Mouse (Mus musculus) T-helper 2 cell (primary cell): ENCODE data around the gene Gcc1.

Source experiments
- in situ Hi-C: fragments of 300-600 bp; cut with MboI, MseI; formaldehyde crosslinking; loops from one replicate; pipeline ENCODE4 v1.15.1; 2025; ENCODE audit warnings: high pct_unique_total_duplicates

Gcc1 gene

GRCm38 (mm10) chr6:28428290-28428689, at the start of gene Gcc1:
TSS of gene Gcc1 (minus strand) at chr6:28428390.
- in situ Hi-C loops = loop anchor here (5.0 kb wide), 1 partner anchor 49 kb away; the partner anchor contains the start of gene Snd1

- in situ Hi-C loops = loop anchor here (5.0 kb wide), 2 partner anchors 48 to 213 kb away; partner anchors contain the start of genes Fscn3 and Gcc1
Observed at GRCm38 (mm10) chr6:28474839-28475238, 46.6 kb upstream of the Gcc1 start, which contains the start of gene Snd1. TSS of gene Snd1 (plus strand) at chr6:28475139.

GRCm38 (mm10) chr6:28474211-28474610, 46.0 kb upstream of the Gcc1 start:
- in situ Hi-C loops = no loop called here

- in situ Hi-C loops = no loop called here
Observed at GRCm38 (mm10) chr6:28471284-28472035, 43.3 kb upstream of the Gcc1 start.

GRCm38 (mm10) chr6:28470621-28471020, 42.4 kb upstream of the Gcc1 start:
- in situ Hi-C loops = no loop called here

- in situ Hi-C loops = no loop called here
Observed at GRCm38 (mm10) chr6:28470017-28470602, 41.9 kb upstream of the Gcc1 start.

GRCm38 (mm10) chr6:28464630-28465029, 36.4 kb upstream of the Gcc1 start:
- in situ Hi-C loops = no loop called here

- in situ Hi-C loops = no loop called here
Observed at GRCm38 (mm10) chr6:28460534-28460933, 32.3 kb upstream of the Gcc1 start.

GRCm38 (mm10) chr6:28459221-28459668, 31.1 kb upstream of the Gcc1 start:
- in situ Hi-C loops = loop anchor here (10.0 kb wide), 1 partner anchor 646 kb away; no protein-coding TSS in a partner anchor

GRCm38 (mm10) chr6:28450977-28451376, 22.8 kb upstream of the Gcc1 start:
- in situ Hi-C loops = loop anchor here (10.0 kb wide), 1 partner anchor 654 kb away; no protein-coding TSS in a partner anchor

- in situ Hi-C loops = loop anchor here (10.0 kb wide), 1 partner anchor 654 kb away; no protein-coding TSS in a partner anchor
Observed at GRCm38 (mm10) chr6:28450481-28450880, 22.3 kb upstream of the Gcc1 start.

GRCm38 (mm10) chr6:28449253-28449652, 21.1 kb upstream of the Gcc1 start, which contains the start of gene Pax4:
TSS of gene Pax4 (minus strand) at chr6:28449353.
- in situ Hi-C loops = no loop called here

- in situ Hi-C loops = no loop called here
Observed at GRCm38 (mm10) chr6:28447937-28448336, 19.7 kb upstream of the Gcc1 start.

GRCm38 (mm10) chr6:28431538-28431855, 3.3 kb upstream of the Gcc1 start:
- in situ Hi-C loops = loop anchor here (10.0 kb wide), 1 partner anchor 573 kb away; no protein-coding TSS in a partner anchor

- in situ Hi-C loops = loop anchor here (10.0 kb wide), 1 partner anchor 574 kb away; no protein-coding TSS in a partner anchor
Observed at GRCm38 (mm10) chr6:28430795-28431537, 2.8 kb upstream of the Gcc1 start.

- in situ Hi-C loops = loop anchor here (5.0 to 10.0 kb wide), 2 partner anchors 47 to 575 kb away; partner anchors contain the start of gene Snd1
Observed at GRCm38 (mm10) chr6:28429870-28430269, 1.7 kb upstream of the Gcc1 start.

- in situ Hi-C loops = loop anchor here (5.0 kb wide), 1 partner anchor 50 kb away; the partner anchor contains the start of gene Snd1
Observed at GRCm38 (mm10) chr6:28427096-28427839, 922 bp downstream of the Gcc1 start, which contains the start of gene Fscn3. TSS of gene Fscn3 (plus strand) at chr6:28427789.

GRCm38 (mm10) chr6:28425019-28425418, 3.2 kb downstream of the Gcc1 start:
- in situ Hi-C loops = loop anchor here (5.0 kb wide), 1 partner anchor 52 kb away; the partner anchor contains the start of gene Snd1

- in situ Hi-C loops = loop anchor here (25.0 kb wide), 1 partner anchor 762 kb away; no protein-coding TSS in a partner anchor
Observed at GRCm38 (mm10) chr6:28423767-28424695, 4.2 kb downstream of the Gcc1 start.
